8 mouse cellular contexts compared by ENCODE assay signal in genomic region chr2:10098598-10099215, GRCm38 (mm10). TPM values are rescaled to one million over a fixed set of nuclear protein-coding genes. Genes with fewer than 3 reads are reported as not detected.
A peak's percentile ranks its signal among the peaks of the same experiment; 100 is the strongest.
DNase-seq lines count a peak whose midpoint lies in the region; ATAC-seq and TF ChIP-seq lines count a peak whose summit lies in the region.
"Had no signal": no experiment of that assay in that cellular context is flagged by ENCODE, and none has a peak within 500 bp of the region (broad histone marks: within the 10 kb centered on the region; RNA-seq: fewer than 3 reads in every experiment).

No protein-coding gene starts in this region.

- no peak overlapping the region for H3K27ac ChIP-seq in liver, adult 2 months (replicated peaks; ENCODE audit: insufficient read depth, low read depth, low read length)
- H3K27ac ChIP-seq in liver, embryonic 12.5 days, result no peak overlapping the region
- no peak overlapping the region for H3K27ac ChIP-seq in hindbrain, embryonic 11.5 days (ENCODE audit: low read depth, low read length)
- no peak overlapping the region for H3K27ac ChIP-seq in liver, embryonic 14.5 days
- H3K27ac ChIP-seq: midbrain, embryonic 12.5 days had no signal

- TF ChIP-seq CTCF in liver, adult 2 months (IDR thresholded peaks at IDR 0.05; ENCODE audit: low read depth, low read length), result peak; percentile 37; the same call in 1 of the 2 replicates
- peak; percentile 70 for TF ChIP-seq CTCF in liver, embryonic 14.5 days (IDR thresholded peaks at IDR 0.05; ENCODE audit: low read depth)

- peaks cover 21% of the 10 kb centered on the region for H3K4me1 ChIP-seq in liver, adult 2 months (ENCODE audit: control insufficient read depth, insufficient read depth, low read length)
- H3K4me1 ChIP-seq in liver, embryonic 12.5 days, result peaks cover 8% of the 10 kb centered on the region
- H3K4me1 ChIP-seq in hindbrain, embryonic 11.5 days (replicated peaks; ENCODE audit: control insufficient read depth, insufficient read depth, low read length), result no peaks in the 10 kb centered on the region
- peaks cover 0 to 5% of the 10 kb centered on the region in 2 experiments; a peak in 3 of 4 replicates for H3K4me1 ChIP-seq in liver, embryonic 14.5 days (replicated peaks; ENCODE audit: control insufficient read depth in 2 of 2, insufficient read depth in 2 of 2, low read length in 1 of 2)
- H3K4me1 ChIP-seq: midbrain, embryonic 12.5 days had no signal

- H3K4me2 ChIP-seq in liver, embryonic 12.5 days, result no peak overlapping the region
- no peak overlapping the region for H3K4me2 ChIP-seq in hindbrain, embryonic 11.5 days (replicated peaks; ENCODE audit: low read depth, low read length)
- H3K4me2 ChIP-seq in liver, embryonic 14.5 days (ENCODE audit: low read depth), result no peak overlapping the region
- H3K4me2 ChIP-seq: midbrain, embryonic 12.5 days had no signal

- ATAC-seq in liver, embryonic 12.5 days, result no peak
- ATAC-seq in hindbrain, embryonic 11.5 days (ENCODE audit: low FRiP score), result peak; percentile 20; the same call in 1 of the 2 replicates
- no peak for ATAC-seq in liver, embryonic 14.5 days (ENCODE audit: insufficient read depth)

- H3K36me3 ChIP-seq in liver, adult 2 months (ENCODE audit: control insufficient read depth, insufficient read depth, low read length), result peaks cover 71% of the 10 kb centered on the region
- peaks cover 11% of the 10 kb centered on the region for H3K36me3 ChIP-seq in liver, embryonic 12.5 days
- no peaks in the 10 kb centered on the region for H3K36me3 ChIP-seq in hindbrain, embryonic 11.5 days (ENCODE audit: control insufficient read depth, insufficient read depth, low read length)
- no peaks in the 10 kb centered on the region for H3K36me3 ChIP-seq in liver, embryonic 14.5 days (replicated peaks; ENCODE audit: control insufficient read depth, insufficient read depth, low read depth)

- H3K4me3 ChIP-seq in liver, adult 2 months (ENCODE audit: insufficient read depth, low read depth, low read length), result no peak overlapping the region
- no peak overlapping the region for H3K4me3 ChIP-seq in liver, embryonic 12.5 days
- H3K4me3 ChIP-seq in hindbrain, embryonic 11.5 days (ENCODE audit: low read depth, low read length), result no peak overlapping the region
- no peak overlapping the region for H3K4me3 ChIP-seq in liver, embryonic 14.5 days (ENCODE audit: insufficient read depth in 1 of 2, low read depth in 2 of 2, low read length in 2 of 2)
- H3K4me3 ChIP-seq: midbrain, embryonic 12.5 days had no signal

- no peaks in the 10 kb centered on the region for H3K27me3 ChIP-seq in liver, adult 2 months (ENCODE audit: control insufficient read depth, insufficient read depth, low read length)
- H3K27me3 ChIP-seq in liver, embryonic 12.5 days (replicated peaks), result no peaks in the 10 kb centered on the region
- H3K27me3 ChIP-seq in hindbrain, embryonic 11.5 days (ENCODE audit: control insufficient read depth, insufficient read depth, low read length), result no peaks in the 10 kb centered on the region
- no peaks in the 10 kb centered on the region for H3K27me3 ChIP-seq in liver, embryonic 14.5 days (ENCODE audit: control insufficient read depth, insufficient read depth, low read length)

- DNase-seq in liver, adult 2 months (ENCODE audit: extremely low read depth, low read depth, low spot score), result peak; percentile 42
- peak; percentile 77 for DNase-seq in NIH3T3 (ENCODE audit: low read depth)
- peak; percentile 76 to 83 for DNase-seq in cerebellum, postnatal 14 days
- DNase-seq in hindbrain, embryonic 11.5 days (ENCODE audit: low spot score), result peak; percentile 79
- DNase-seq in liver, embryonic 14.5 days (ENCODE audit: low read depth in 3 of 3, low spot score in 3 of 3), result no peak
- peak; percentile 76 to 77 for DNase-seq in right cerebral cortex, adult 2 months (ENCODE audit: low spot score in 2 of 2)

- no peaks in the 10 kb centered on the region for H3K79me2 ChIP-seq in liver, adult 2 months (ENCODE audit: control insufficient read depth, insufficient read depth, low read length)

- TF ChIP-seq POLR2A in liver, adult 2 months (IDR thresholded peaks at IDR 0.05; ENCODE audit: extremely low read depth, insufficient read depth, low read length), result no peak

- 41% methylated on average over 9 of the region's 9 CpGs for WGBS in liver, adult 2 months
- WGBS in liver, embryonic 12.5 days (ENCODE audit: insufficient replicate concordance), result 31% methylated on average over 9 of the region's 9 CpGs
- WGBS in hindbrain, embryonic 11.5 days, result 35% methylated on average over 9 of the region's 9 CpGs
- 31% methylated on average over 9 of the region's 9 CpGs for WGBS in liver, embryonic 14.5 days (ENCODE audit: insufficient replicate concordance)

- no peak overlapping the region for H3K9ac ChIP-seq in liver, adult 2 months (ENCODE audit: low read depth, low read length)
- no peak overlapping the region for H3K9ac ChIP-seq in liver, embryonic 12.5 days
- H3K9ac ChIP-seq in hindbrain, embryonic 11.5 days (ENCODE audit: low read depth, low read length), result no peak overlapping the region
- H3K9ac ChIP-seq in liver, embryonic 14.5 days (replicated peaks), result no peak overlapping the region
- H3K9ac ChIP-seq: midbrain, embryonic 12.5 days had no signal

- H3K9me3 ChIP-seq in liver, embryonic 12.5 days (replicated peaks), result no peaks in the 10 kb centered on the region
- H3K9me3 ChIP-seq in hindbrain, embryonic 11.5 days (ENCODE audit: control insufficient read depth, low read length), result no peaks in the 10 kb centered on the region
- H3K9me3 ChIP-seq in liver, embryonic 14.5 days (ENCODE audit: control insufficient read depth, low read length), result no peaks in the 10 kb centered on the region
- H3K9me3 ChIP-seq: midbrain, embryonic 12.5 days had no signal

- no peak for TF ChIP-seq EP300 in liver, embryonic 14.5 days (IDR thresholded peaks at IDR 0.05; ENCODE audit: low read depth)

RNA-seq across cellular contexts. Expression of gene Kin, which starts 18.3 kb away (rescaled TPM):
- 5.2 and 7.7 TPM in 2 replicates for total RNA-seq in liver, adult 2 months (2014; rRNA removed)
- polyA plus RNA-seq in liver, adult 2 months (2012; rRNA removed), result 1.3 and 1.9 TPM in 2 replicates
- 23.5 and 24.2 TPM in 2 replicates for polyA plus RNA-seq in liver, embryonic 12.5 days (2016; fragmentation: Nextera tagmentation; extraction: Ambion mirVana)
- 43.9 and 44.1 TPM in 2 replicates for polyA plus RNA-seq in hindbrain, embryonic 11.5 days (2014; fragmentation: Nextera tagmentation; extraction: Ambion mirVana)
- 3.8 and 8.7 TPM in 2 replicates for polyA plus RNA-seq in liver, embryonic 14.5 days (2012; rRNA removed)
- polyA plus RNA-seq in liver, embryonic 14.5 days (2014; fragmentation: Nextera tagmentation; extraction: Ambion mirVana), result 14.2 and 14.6 TPM in 2 replicates

RNA-seq across cellular contexts. Expression of gene Atp5c1, which starts 18.4 kb away (rescaled TPM):
- 559 and 593 TPM in 2 replicates for total RNA-seq in liver, adult 2 months (2014; rRNA removed)
- polyA plus RNA-seq in liver, adult 2 months (2012; rRNA removed), result 314 and 324 TPM in 2 replicates
- 409 and 425 TPM in 2 replicates for polyA plus RNA-seq in liver, embryonic 12.5 days (2016; fragmentation: Nextera tagmentation; extraction: Ambion mirVana)
- 566 and 567 TPM in 2 replicates for polyA plus RNA-seq in hindbrain, embryonic 11.5 days (2014; fragmentation: Nextera tagmentation; extraction: Ambion mirVana)
- polyA plus RNA-seq in liver, embryonic 14.5 days (2012; rRNA removed), result 147 and 186 TPM in 2 replicates
- polyA plus RNA-seq in liver, embryonic 14.5 days (2014; fragmentation: Nextera tagmentation; extraction: Ambion mirVana), result 390 and 409 TPM in 2 replicates

RNA-seq across cellular contexts. Expression of gene Itih2, which starts 32.5 kb away (rescaled TPM):
- total RNA-seq in liver, adult 2 months (2014; rRNA removed), result 677 and 1,125 TPM in 2 replicates
- polyA plus RNA-seq in liver, adult 2 months (2012; rRNA removed), result 409 and 422 TPM in 2 replicates
- polyA plus RNA-seq in liver, embryonic 12.5 days (2016; fragmentation: Nextera tagmentation; extraction: Ambion mirVana), result 230 and 235 TPM in 2 replicates
- 0.31 and 0.49 TPM in 2 replicates for polyA plus RNA-seq in hindbrain, embryonic 11.5 days (2014; fragmentation: Nextera tagmentation; extraction: Ambion mirVana)
- polyA plus RNA-seq in liver, embryonic 14.5 days (2012; rRNA removed), result 236 and 321 TPM in 2 replicates
- polyA plus RNA-seq in liver, embryonic 14.5 days (2014; fragmentation: Nextera tagmentation; extraction: Ambion mirVana), result 260 and 296 TPM in 2 replicates

RNA-seq across cellular contexts. Expression of gene Taf3, which starts 50.3 kb away (rescaled TPM):
- total RNA-seq in liver, adult 2 months (2014; rRNA removed), result 1.1 and 1.5 TPM in 2 replicates
- 1.6 and 2.6 TPM in 2 replicates for polyA plus RNA-seq in liver, adult 2 months (2012; rRNA removed)
- 10.0 and 10.4 TPM in 2 replicates for polyA plus RNA-seq in liver, embryonic 12.5 days (2016; fragmentation: Nextera tagmentation; extraction: Ambion mirVana)
- 18.3 and 18.9 TPM in 2 replicates for polyA plus RNA-seq in hindbrain, embryonic 11.5 days (2014; fragmentation: Nextera tagmentation; extraction: Ambion mirVana)
- polyA plus RNA-seq in liver, embryonic 14.5 days (2012; rRNA removed), result 3.2 and 4.7 TPM in 2 replicates
- polyA plus RNA-seq in liver, embryonic 14.5 days (2014; fragmentation: Nextera tagmentation; extraction: Ambion mirVana), result 5.0 and 6.7 TPM in 2 replicates

RNA-seq across cellular contexts. Expression of gene Itih5, which starts 54.7 kb away (rescaled TPM):
- total RNA-seq in liver, adult 2 months (2014; rRNA removed), result 7.4 and 7.8 TPM in 2 replicates
- 1.9 and 4.6 TPM in 2 replicates for polyA plus RNA-seq in liver, adult 2 months (2012; rRNA removed)
- 4.6 and 5.1 TPM in 2 replicates for polyA plus RNA-seq in liver, embryonic 12.5 days (2016; fragmentation: Nextera tagmentation; extraction: Ambion mirVana)
- 5.3 and 5.6 TPM in 2 replicates for polyA plus RNA-seq in hindbrain, embryonic 11.5 days (2014; fragmentation: Nextera tagmentation; extraction: Ambion mirVana)
- polyA plus RNA-seq in liver, embryonic 14.5 days (2012; rRNA removed), result 1.4 and 2.0 TPM in 2 replicates
- polyA plus RNA-seq in liver, embryonic 14.5 days (2014; fragmentation: Nextera tagmentation; extraction: Ambion mirVana), result 2.5 and 2.8 TPM in 2 replicates

Comparison
In these comparisons a context has a peak if more than half of its experiments do, and no peak if none do; other contexts are left out.
1. DNase-seq: peak in liver, adult 2 months (single experiment), NIH3T3 (single experiment), cerebellum, postnatal 14 days (2 of 2), hindbrain, embryonic 11.5 days (single experiment) and right cerebral cortex, adult 2 months (2 of 2); none in liver, embryonic 14.5 days (0 of 3).
2. RNA of gene Itih2, which starts 32.5 kb away (polyA plus RNA-seq): 409 to 422 TPM in liver, adult 2 months, 236 to 321 TPM in liver, embryonic 14.5 days and 230 to 235 TPM in liver, embryonic 12.5 days; 0.31 to 0.49 TPM in hindbrain, embryonic 11.5 days; every median in the first group is over 100 times any median in the second.